In the genomic region with DNA sequence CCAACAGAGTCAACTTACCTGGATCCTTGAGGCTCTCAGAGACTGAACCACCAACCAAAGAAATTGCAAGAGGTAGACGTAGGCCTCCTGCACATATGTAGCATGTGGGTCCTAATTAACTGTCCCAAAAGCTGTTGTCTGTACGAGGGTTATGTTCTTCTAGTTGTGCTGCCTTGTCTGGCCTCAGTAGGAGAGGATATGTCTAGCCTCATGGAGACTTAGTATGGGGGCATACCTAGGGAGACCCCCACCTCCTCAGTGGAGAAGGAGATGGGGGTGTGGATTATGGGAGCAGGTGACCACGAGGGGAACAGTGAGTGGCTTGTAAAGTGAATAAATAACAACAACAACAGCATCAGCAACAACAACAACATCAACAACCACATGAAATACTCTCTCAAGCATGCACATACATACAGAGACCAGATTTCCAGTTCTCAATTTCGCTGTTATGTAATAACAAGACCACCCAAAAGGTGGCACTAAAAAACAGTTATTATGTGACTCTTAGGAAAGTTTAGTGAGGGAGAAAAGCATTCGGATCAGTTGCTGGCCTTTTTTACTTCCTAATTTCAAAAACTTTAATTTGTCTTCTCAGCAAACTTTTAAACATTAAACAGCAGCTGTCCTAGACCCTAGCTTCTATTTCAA, we compare ENCODE assay signal across 12 mouse cellular contexts. TPM values are rescaled to one million over a fixed set of nuclear protein-coding genes. Genes with fewer than 3 reads are reported as not detected.
DNase-seq lines count a peak whose midpoint lies in the region; ATAC-seq and TF ChIP-seq lines count a peak whose summit lies in the region.
"Had no signal": no experiment of that assay in that cellular context is flagged by ENCODE, and none has a peak within 500 bp of the region (broad histone marks: within the 10 kb centered on the region; RNA-seq: fewer than 3 reads in every experiment).

No protein-coding gene starts in this region.

- H3K27ac ChIP-seq in gastrocnemius, adult 2 months = no peak overlapping the region
- H3K27ac ChIP-seq in lung, postnatal 0 days (ENCODE audit: low read length) = no peak overlapping the region
- no peak overlapping the region for H3K27ac ChIP-seq in hindbrain, embryonic 12.5 days
- H3K27ac ChIP-seq: intestine, embryonic 15.5 days; limb, embryonic 15.5 days had no signal

- intact Hi-C loops in gastrocnemius, adult 2 months (cut with DNase I) = no loop called here

- no peaks in the 10 kb centered on the region for H3K27me3 ChIP-seq in lung, postnatal 0 days (replicated peaks; ENCODE audit: insufficient read depth, low read length)
- H3K27me3 ChIP-seq in hindbrain, embryonic 12.5 days = no peaks in the 10 kb centered on the region
- H3K27me3 ChIP-seq: intestine, embryonic 15.5 days; limb, embryonic 15.5 days had no signal

- WGBS in lung, postnatal 0 days = 43% methylated on average over 5 of the region's 5 CpGs
- WGBS in hindbrain, embryonic 12.5 days = 62% methylated on average over 5 of the region's 5 CpGs

- TF ChIP-seq EP300 in lung, postnatal 0 days (IDR thresholded peaks at IDR 0.05) = no peak

- no peaks in the 10 kb centered on the region for H3K9me3 ChIP-seq in lung, postnatal 0 days (ENCODE audit: low read length)
- H3K9me3 ChIP-seq in hindbrain, embryonic 12.5 days (replicated peaks) = no peaks in the 10 kb centered on the region
- H3K9me3 ChIP-seq: intestine, embryonic 15.5 days; limb, embryonic 15.5 days had no signal

- no peak for DNase-seq in gastrocnemius, adult 2 months
- no peak for DNase-seq in gastrocnemius, postnatal 4 days (ENCODE audit: low spot score in 2 of 2)
- DNase-seq in lung, postnatal 0 days (ENCODE audit: low spot score) = peak; percentile 43
- DNase-seq in lung, postnatal 36 days = no peak
- DNase-seq in retina, embryonic 14.5 days (ENCODE audit: low spot score) = peak; percentile 67
- DNase-seq in spleen, postnatal 4 days (ENCODE audit: low spot score in 2 of 2) = no peak
- no peak for DNase-seq in ovary, adult 18-20 months (ENCODE audit: low spot score)
- DNase-seq: cerebellum, adult 18-20 months had no signal

- no peak overlapping the region for H3K9ac ChIP-seq in lung, postnatal 0 days (replicated peaks; ENCODE audit: low read depth)
- H3K9ac ChIP-seq in hindbrain, embryonic 12.5 days = no peak overlapping the region
- H3K9ac ChIP-seq: intestine, embryonic 15.5 days; limb, embryonic 15.5 days had no signal

- ATAC-seq in lung, postnatal 0 days = no peak
- 0 out of 2 replicates have a peak, but pooled peaks have one; percentile 35 for ATAC-seq in hindbrain, embryonic 12.5 days (ENCODE audit: low FRiP score)
- ATAC-seq: activated CD4-positive, CD25-positive, alpha-beta regulatory T cell, adult 4 months; intestine, embryonic 15.5 days had no signal

- no peaks in the 10 kb centered on the region for H3K4me1 ChIP-seq in lung, postnatal 0 days (ENCODE audit: insufficient read depth, low read depth, low read length)
- no peaks in the 10 kb centered on the region for H3K4me1 ChIP-seq in hindbrain, embryonic 12.5 days
- H3K4me1 ChIP-seq: intestine, embryonic 15.5 days; limb, embryonic 15.5 days had no signal

- H3K4me2 ChIP-seq in lung, postnatal 0 days (replicated peaks; ENCODE audit: low read depth, low read length) = no peak overlapping the region
- H3K4me2 ChIP-seq in hindbrain, embryonic 12.5 days (replicated peaks) = no peak overlapping the region
- H3K4me2 ChIP-seq: intestine, embryonic 15.5 days; limb, embryonic 15.5 days had no signal

- TF ChIP-seq CTCF in gastrocnemius, adult 2 months (IDR thresholded peaks at IDR 0.05) = peak; percentile 46
- peak; percentile 55 for TF ChIP-seq CTCF in lung, postnatal 0 days (IDR thresholded peaks at IDR 0.05)

- H3K4me3 ChIP-seq in gastrocnemius, adult 2 months = no peak overlapping the region
- no peak overlapping the region for H3K4me3 ChIP-seq in lung, postnatal 0 days (ENCODE audit: low read depth, low read length)
- H3K4me3 ChIP-seq in hindbrain, embryonic 12.5 days = no peak overlapping the region
- H3K4me3 ChIP-seq: intestine, embryonic 15.5 days; limb, embryonic 15.5 days had no signal

- no peaks in the 10 kb centered on the region for H3K36me3 ChIP-seq in lung, postnatal 0 days (ENCODE audit: insufficient read depth, low read length)
- no peaks in the 10 kb centered on the region for H3K36me3 ChIP-seq in hindbrain, embryonic 12.5 days
- H3K36me3 ChIP-seq: intestine, embryonic 15.5 days; limb, embryonic 15.5 days had no signal

RNA-seq across cellular contexts. Expression of a gene that starts 17.0 kb away (rescaled TPM):
- 10 to 100 TPM; 17.3 to 24.4 TPM for total RNA-seq in gastrocnemius, adult 2 months (2021)
- 10 to 100 TPM; 29.1 to 30.3 TPM for total RNA-seq in gastrocnemius, postnatal 4 days (2021)
- 59.1 and 59.7 TPM in 2 replicates for polyA plus RNA-seq in lung, postnatal 0 days (2015; fragmentation: Nextera tagmentation; extraction: Ambion mirVana)
- 22.8 and 26.7 TPM in 2 replicates for polyA plus RNA-seq in hindbrain, embryonic 12.5 days (2016; fragmentation: Nextera tagmentation; extraction: Ambion mirVana)
- polyA plus RNA-seq: activated CD4-positive, CD25-positive, alpha-beta regulatory T cell, adult 4 months had no signal

Comparison
In these comparisons a context has a peak if more than half of its experiments do, and no peak if none do; other contexts are left out.
1. DNase-seq: peak in lung, postnatal 0 days (single experiment) and retina, embryonic 14.5 days (single experiment); none in gastrocnemius, adult 2 months (single experiment), gastrocnemius, postnatal 4 days (0 of 2), lung, postnatal 36 days (single experiment), spleen, postnatal 4 days (0 of 2) and ovary, adult 18-20 months (single experiment).